Mouse (Mus musculus): Measurements from ENCODE around the gene Map4. TPM values are rescaled to one million over a fixed set of nuclear protein-coding genes. Genes with fewer than 3 reads are reported as not detected.

Gene Map4
- polyA plus RNA-seq, 2 experiments, result 7.7 to 13.5 TPM

DNA sequence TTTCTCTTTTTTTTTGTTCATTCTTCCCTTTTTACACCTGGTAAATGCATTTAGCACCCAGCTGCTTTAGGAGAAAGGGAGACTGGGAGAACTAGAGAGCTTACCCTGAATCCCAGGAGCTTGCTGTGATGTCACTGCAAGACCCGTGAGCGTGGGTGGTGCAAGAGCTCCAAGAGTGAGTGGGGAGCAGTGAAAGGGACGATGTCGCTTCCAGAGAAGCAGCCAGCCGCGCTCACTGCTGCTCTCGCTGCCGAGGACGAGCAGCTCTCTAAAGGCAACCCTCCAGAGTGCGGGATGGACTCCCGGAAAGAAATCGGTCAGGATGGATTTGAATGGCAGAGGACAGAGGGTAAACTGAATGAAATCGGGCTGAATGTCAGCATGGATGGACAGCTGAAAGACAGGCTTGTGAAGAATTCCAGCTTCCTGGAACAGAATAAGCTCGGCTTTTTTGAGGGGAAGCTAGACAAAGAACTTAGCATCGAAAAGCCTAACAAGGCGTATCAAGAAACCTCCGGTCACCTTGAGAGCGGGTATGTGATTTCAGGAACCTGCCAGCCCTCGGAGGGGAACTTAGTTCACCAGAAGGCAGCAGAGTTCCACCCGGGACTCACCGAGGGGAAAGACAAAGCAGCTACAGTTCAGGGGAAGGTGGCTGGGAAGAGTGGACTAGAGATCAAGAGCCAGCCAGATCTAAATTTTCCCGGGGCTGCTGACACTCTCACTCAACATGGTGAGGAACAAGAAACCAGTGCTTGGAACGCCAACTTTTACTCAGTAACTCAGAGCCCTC lies 120.8 kb downstream of the Map4 start:
- DNase-seq (ENCODE audit: low read depth in 3 of 3, low spot score in 3 of 3) (no peak), ATAC-seq (ENCODE audit: insufficient read depth) (no peak)
- H3K36me3 ChIP-seq (replicated peaks; ENCODE audit: control insufficient read depth, insufficient read depth, low read depth), result no peaks in the 10 kb centered on the region
- H3K4me2 ChIP-seq (ENCODE audit: low read depth), result no peak overlapping the region
- 74% methylated on average over 23 of the region's 23 CpGs for WGBS (ENCODE audit: insufficient replicate concordance)
- H3K9ac ChIP-seq (replicated peaks), result no peak overlapping the region
- no peak overlapping the region for H3K27ac ChIP-seq
- TF ChIP-seq CTCF (IDR thresholded peaks at IDR 0.05; ENCODE audit: low read depth), result no peak
- TF ChIP-seq EP300 (IDR thresholded peaks at IDR 0.05; ENCODE audit: low read depth), result no peak
- H3K4me1 ChIP-seq (replicated peaks; ENCODE audit: control insufficient read depth in 2 of 2, insufficient read depth in 2 of 2, low read length in 1 of 2), result no peaks in the 10 kb centered on the region
- H3K27me3 ChIP-seq (ENCODE audit: control insufficient read depth, insufficient read depth, low read length), result no peaks in the 10 kb centered on the region
- no peaks in the 10 kb centered on the region for H3K9me3 ChIP-seq (ENCODE audit: control insufficient read depth, low read length)
- H3K4me3 ChIP-seq (ENCODE audit: insufficient read depth in 1 of 2, low read depth in 2 of 2, low read length in 2 of 2), result no peak overlapping the region

GRCm38 (mm10) chr9:110052951-110053304 lies 121.7 kb downstream of the Map4 start:
- 63% methylated on average over 4 of the region's 4 CpGs for WGBS (ENCODE audit: insufficient replicate concordance)
- Histone ChIP-seq H3K4me3 (ENCODE audit: insufficient read depth in 1 of 2, low read depth in 2 of 2, low read length in 2 of 2) (no peak overlapping the region), H3K4me1 (replicated peaks; ENCODE audit: control insufficient read depth in 2 of 2, insufficient read depth in 2 of 2, low read length in 1 of 2) (no peaks in the 10 kb centered on the region), H3K27me3 (ENCODE audit: control insufficient read depth, insufficient read depth, low read length) (no peaks in the 10 kb centered on the region), H3K36me3 (replicated peaks; ENCODE audit: control insufficient read depth, insufficient read depth, low read depth) (no peaks in the 10 kb centered on the region), H3K9me3 (ENCODE audit: control insufficient read depth, low read length) (no peaks in the 10 kb centered on the region), H3K9ac (replicated peaks) (no peak overlapping the region), H3K4me2 (ENCODE audit: low read depth) (no peak overlapping the region), H3K27ac (no peak overlapping the region)
- ATAC-seq (ENCODE audit: insufficient read depth) (no peak), DNase-seq (ENCODE audit: low read depth in 3 of 3, low spot score in 3 of 3) (no peak)
- TF ChIP-seq CTCF (IDR thresholded peaks at IDR 0.05; ENCODE audit: low read depth), result no peak
- TF ChIP-seq EP300 (IDR thresholded peaks at IDR 0.05; ENCODE audit: low read depth), result no peak

DNA sequence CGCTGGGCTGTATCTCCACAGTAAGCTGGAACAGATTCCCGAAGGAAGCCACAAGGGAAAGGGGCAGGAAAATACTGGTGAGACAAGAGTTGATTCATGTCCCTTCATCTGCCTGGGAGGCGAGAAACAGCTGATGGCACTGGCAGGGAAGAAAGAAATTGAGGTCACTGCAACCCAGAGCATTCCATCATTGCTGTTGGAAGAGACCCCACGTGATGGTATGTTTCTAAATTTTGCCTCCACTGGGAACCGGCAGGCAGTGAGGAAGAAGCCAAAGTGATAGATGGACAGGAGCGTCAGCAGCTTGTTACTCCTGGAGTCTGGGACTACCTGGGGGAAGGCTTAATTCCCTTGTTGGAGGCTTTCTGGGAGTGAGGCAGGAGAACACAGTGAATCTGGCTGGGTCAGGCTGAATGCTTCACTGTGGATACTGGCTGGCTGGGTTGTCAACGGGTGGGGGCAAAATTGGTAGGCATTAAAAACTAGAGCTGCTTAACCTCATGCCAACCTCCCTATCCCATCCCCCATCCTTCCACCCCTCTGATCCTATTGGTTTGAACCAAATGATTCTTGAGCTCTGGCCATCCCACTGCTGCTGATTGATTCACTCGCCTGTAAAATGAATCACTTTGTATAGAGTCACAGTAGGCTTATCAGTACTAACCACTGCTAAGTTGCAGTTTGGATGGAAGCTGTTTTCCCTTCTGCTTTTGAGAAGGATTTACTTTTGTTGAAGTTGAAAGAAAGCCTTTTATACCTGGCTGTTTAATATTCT lies 122.2 kb downstream of the Map4 start:
- no peak for ATAC-seq (ENCODE audit: insufficient read depth)
- no peak overlapping the region for H3K4me2 ChIP-seq (ENCODE audit: low read depth)
- no peak overlapping the region for H3K27ac ChIP-seq
- H3K4me3 ChIP-seq (ENCODE audit: insufficient read depth in 1 of 2, low read depth in 2 of 2, low read length in 2 of 2), result no peak overlapping the region
- no peaks in the 10 kb centered on the region for H3K36me3 ChIP-seq (replicated peaks; ENCODE audit: control insufficient read depth, insufficient read depth, low read depth)
- no peaks in the 10 kb centered on the region for H3K4me1 ChIP-seq (replicated peaks; ENCODE audit: control insufficient read depth in 2 of 2, insufficient read depth in 2 of 2, low read length in 1 of 2)
- DNase-seq (ENCODE audit: low read depth in 3 of 3, low spot score in 3 of 3), result no peak
- 65% methylated on average over 8 of the region's 8 CpGs for WGBS (ENCODE audit: insufficient replicate concordance)
- H3K9ac ChIP-seq (replicated peaks), result no peak overlapping the region
- H3K27me3 ChIP-seq (ENCODE audit: control insufficient read depth, insufficient read depth, low read length), result no peaks in the 10 kb centered on the region
- TF ChIP-seq EP300 (IDR thresholded peaks at IDR 0.05; ENCODE audit: low read depth) (no peak), CTCF (IDR thresholded peaks at IDR 0.05; ENCODE audit: low read depth) (no peak)
- no peaks in the 10 kb centered on the region for H3K9me3 ChIP-seq (ENCODE audit: control insufficient read depth, low read length)

DNA sequence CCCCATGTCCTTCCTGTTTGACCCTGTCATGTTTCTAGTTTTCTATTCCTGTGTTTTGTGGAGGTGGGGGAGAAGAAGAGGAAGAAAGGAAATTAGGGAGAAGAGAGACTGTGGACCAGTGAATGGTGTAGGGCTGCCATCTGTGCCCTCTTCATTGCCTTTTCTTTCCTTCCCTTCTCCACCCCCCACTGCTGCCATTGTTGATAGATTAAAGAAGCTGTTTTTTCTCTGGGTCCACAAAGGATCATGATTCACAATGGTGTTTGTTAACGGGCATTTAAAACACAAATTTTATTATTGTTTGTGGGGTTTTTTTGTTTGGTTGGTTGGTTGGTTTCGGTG lies 122.8 kb downstream of the Map4 start:
- DNase-seq (ENCODE audit: low read depth in 3 of 3, low spot score in 3 of 3), result no peak
- H3K27me3 ChIP-seq (ENCODE audit: control insufficient read depth, insufficient read depth, low read length), result no peaks in the 10 kb centered on the region
- no peaks in the 10 kb centered on the region for H3K9me3 ChIP-seq (ENCODE audit: control insufficient read depth, low read length)
- TF ChIP-seq EP300 (IDR thresholded peaks at IDR 0.05; ENCODE audit: low read depth), result no peak
- no peak for TF ChIP-seq CTCF (IDR thresholded peaks at IDR 0.05; ENCODE audit: low read depth)
- no peak overlapping the region for H3K27ac ChIP-seq
- H3K36me3 ChIP-seq (replicated peaks; ENCODE audit: control insufficient read depth, insufficient read depth, low read depth), result no peaks in the 10 kb centered on the region
- H3K4me3 ChIP-seq (ENCODE audit: insufficient read depth in 1 of 2, low read depth in 2 of 2, low read length in 2 of 2), result no peak overlapping the region
- no peak for ATAC-seq (ENCODE audit: insufficient read depth)
- H3K4me1 ChIP-seq (replicated peaks; ENCODE audit: control insufficient read depth in 2 of 2, insufficient read depth in 2 of 2, low read length in 1 of 2), result no peaks in the 10 kb centered on the region
- H3K9ac ChIP-seq (replicated peaks), result no peak overlapping the region
- WGBS (ENCODE audit: insufficient replicate concordance), result 67% methylated on average over 2 of the region's 2 CpGs
- no peak overlapping the region for H3K4me2 ChIP-seq (ENCODE audit: low read depth)

GRCm38 (mm10) chr9:110054781-110055180 lies 123.5 kb downstream of the Map4 start:
- TF ChIP-seq CTCF (IDR thresholded peaks at IDR 0.05; ENCODE audit: low read depth) (no peak), EP300 (IDR thresholded peaks at IDR 0.05; ENCODE audit: low read depth) (no peak)

More at GRCm38 (mm10) chr9:110054781-110055180, 123.5 kb downstream of the Map4 start:
- no peak for ATAC-seq (ENCODE audit: insufficient read depth)
- H3K36me3 ChIP-seq (replicated peaks; ENCODE audit: control insufficient read depth, insufficient read depth, low read depth), result no peaks in the 10 kb centered on the region
- no peak overlapping the region for H3K4me2 ChIP-seq (ENCODE audit: low read depth)
- no peak overlapping the region for H3K4me3 ChIP-seq (ENCODE audit: insufficient read depth in 1 of 2, low read depth in 2 of 2, low read length in 2 of 2)
- no peaks in the 10 kb centered on the region for H3K27me3 ChIP-seq (ENCODE audit: control insufficient read depth, insufficient read depth, low read length)
- DNase-seq (ENCODE audit: low read depth in 3 of 3, low spot score in 3 of 3), result no peak
- no peaks in the 10 kb centered on the region for H3K9me3 ChIP-seq (ENCODE audit: control insufficient read depth, low read length)
- 53% methylated on average over 3 of the region's 3 CpGs for WGBS (ENCODE audit: insufficient replicate concordance)
- H3K4me1 ChIP-seq (replicated peaks; ENCODE audit: control insufficient read depth in 2 of 2, insufficient read depth in 2 of 2, low read length in 1 of 2), result no peaks in the 10 kb centered on the region
- no peak overlapping the region for H3K27ac ChIP-seq
- H3K9ac ChIP-seq (replicated peaks), result no peak overlapping the region

All from liver, embryonic 14.5 days (tissue).